Mouse (Mus musculus): ENCODE results near the gene Luc7l3. TPM values are rescaled to one million over a fixed set of nuclear protein-coding genes. Genes with fewer than 3 reads are reported as not detected.

Luc7l3 gene
- polyA plus RNA-seq, 2 experiments = 33.7 to 39.1 TPM

DNA sequence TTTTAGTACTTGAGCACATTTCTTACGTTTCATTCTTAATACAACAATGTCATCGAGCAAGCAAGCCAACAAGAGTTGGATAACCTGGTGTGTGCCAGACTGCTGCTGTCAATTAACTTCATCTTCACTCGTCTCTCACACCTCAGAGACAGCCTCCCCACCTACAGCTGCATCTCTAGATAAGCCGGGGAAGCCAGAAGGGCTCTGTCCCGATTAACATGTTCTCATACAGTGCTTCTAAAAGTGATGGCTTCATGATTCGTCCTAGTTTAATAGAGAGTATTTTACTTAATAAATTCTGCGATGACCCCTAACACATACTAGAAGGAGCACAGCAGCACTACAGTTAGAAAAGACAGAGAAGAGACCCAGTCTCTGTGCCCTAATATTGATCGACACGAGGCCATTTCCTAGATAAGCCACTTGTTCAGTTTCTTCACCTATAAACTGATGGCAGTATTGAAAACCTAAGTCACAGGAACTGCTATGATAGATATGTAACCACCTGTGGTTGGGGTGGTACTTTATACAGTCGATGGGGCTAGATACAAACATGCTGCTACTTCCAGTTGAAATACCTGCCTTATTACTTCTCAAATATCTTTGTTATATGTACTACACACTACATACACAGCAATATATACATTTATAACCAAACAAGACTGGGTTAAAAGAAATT, 31.6 kb downstream of the Luc7l3 start:
- Histone ChIP-seq H3K4me3 (ENCODE audit: insufficient read depth in 1 of 2, low read depth in 2 of 2, low read length in 2 of 2) (peak overlapping the region in 1 of 2 experiments; percentile 25; a peak in 1 of 4 replicates), H3K9ac (replicated peaks) (peak overlapping the region; percentile 25; the same call in 1 of the 2 replicates), H3K27ac (peak overlapping the region; percentile 93), H3K36me3 (replicated peaks; ENCODE audit: control insufficient read depth, insufficient read depth, low read depth) (peaks cover 83% of the 10 kb centered on the region), H3K4me2 (ENCODE audit: low read depth) (peak overlapping the region; percentile 60), H3K9me3 (ENCODE audit: control insufficient read depth, low read length) (no peaks in the 10 kb centered on the region), H3K4me1 (replicated peaks; ENCODE audit: control insufficient read depth in 2 of 2, insufficient read depth in 2 of 2, low read length in 1 of 2) (peaks cover 15 to 18% of the 10 kb centered on the region in 2 experiments), H3K27me3 (ENCODE audit: control insufficient read depth, insufficient read depth, low read length) (no peaks in the 10 kb centered on the region)
- DNase-seq (ENCODE audit: low read depth in 3 of 3, low spot score in 3 of 3) (peak; percentile 72 to 80 (median 79)), ATAC-seq (ENCODE audit: insufficient read depth) (peak; percentile 98)
- WGBS (ENCODE audit: insufficient replicate concordance) = 44% methylated on average over 10 of the region's 10 CpGs
- peak; percentile 79 for TF ChIP-seq EP300 (IDR thresholded peaks at IDR 0.05; ENCODE audit: low read depth)
- TF ChIP-seq CTCF (IDR thresholded peaks at IDR 0.05; ENCODE audit: low read depth) = no peak

DNA sequence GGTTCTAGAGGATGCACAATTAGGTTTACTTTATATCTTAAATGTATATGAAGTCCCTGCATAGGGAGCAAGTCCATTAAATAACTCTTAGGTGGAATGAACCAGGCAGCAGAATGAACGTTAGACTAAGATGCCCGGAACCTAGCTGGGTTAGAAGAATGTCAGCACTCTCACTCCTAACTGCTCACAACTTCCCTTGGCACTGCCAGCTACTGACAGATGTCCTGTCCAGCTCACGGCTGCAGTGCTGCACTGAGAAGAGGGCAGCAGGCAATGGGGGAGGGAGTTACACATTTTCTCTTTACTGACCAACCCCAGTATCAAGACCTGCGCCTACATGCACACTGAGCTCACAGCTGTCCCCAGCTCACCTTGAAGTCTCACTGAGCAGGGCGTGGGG, 34.7 kb downstream of the Luc7l3 start:
- no peak overlapping the region for H3K27ac ChIP-seq
- H3K27me3 ChIP-seq (ENCODE audit: control insufficient read depth, insufficient read depth, low read length) = no peaks in the 10 kb centered on the region
- H3K9ac ChIP-seq (replicated peaks) = no peak overlapping the region
- no peak overlapping the region for H3K4me2 ChIP-seq (ENCODE audit: low read depth)
- 87% methylated on average over 5 of the region's 5 CpGs for WGBS (ENCODE audit: insufficient replicate concordance)
- TF ChIP-seq CTCF (IDR thresholded peaks at IDR 0.05; ENCODE audit: low read depth) = no peak
- TF ChIP-seq EP300 (IDR thresholded peaks at IDR 0.05; ENCODE audit: low read depth) = no peak
- H3K4me1 ChIP-seq (replicated peaks; ENCODE audit: control insufficient read depth in 2 of 2, insufficient read depth in 2 of 2, low read length in 1 of 2) = peaks cover 15 to 18% of the 10 kb centered on the region in 2 experiments
- no peak overlapping the region for H3K4me3 ChIP-seq (ENCODE audit: insufficient read depth in 1 of 2, low read depth in 2 of 2, low read length in 2 of 2)
- H3K36me3 ChIP-seq (replicated peaks; ENCODE audit: control insufficient read depth, insufficient read depth, low read depth) = peaks cover 72% of the 10 kb centered on the region
- ATAC-seq (ENCODE audit: insufficient read depth) (no peak), DNase-seq (ENCODE audit: low read depth in 3 of 3, low spot score in 3 of 3) (no peak)
- H3K9me3 ChIP-seq (ENCODE audit: control insufficient read depth, low read length) = no peaks in the 10 kb centered on the region

DNA sequence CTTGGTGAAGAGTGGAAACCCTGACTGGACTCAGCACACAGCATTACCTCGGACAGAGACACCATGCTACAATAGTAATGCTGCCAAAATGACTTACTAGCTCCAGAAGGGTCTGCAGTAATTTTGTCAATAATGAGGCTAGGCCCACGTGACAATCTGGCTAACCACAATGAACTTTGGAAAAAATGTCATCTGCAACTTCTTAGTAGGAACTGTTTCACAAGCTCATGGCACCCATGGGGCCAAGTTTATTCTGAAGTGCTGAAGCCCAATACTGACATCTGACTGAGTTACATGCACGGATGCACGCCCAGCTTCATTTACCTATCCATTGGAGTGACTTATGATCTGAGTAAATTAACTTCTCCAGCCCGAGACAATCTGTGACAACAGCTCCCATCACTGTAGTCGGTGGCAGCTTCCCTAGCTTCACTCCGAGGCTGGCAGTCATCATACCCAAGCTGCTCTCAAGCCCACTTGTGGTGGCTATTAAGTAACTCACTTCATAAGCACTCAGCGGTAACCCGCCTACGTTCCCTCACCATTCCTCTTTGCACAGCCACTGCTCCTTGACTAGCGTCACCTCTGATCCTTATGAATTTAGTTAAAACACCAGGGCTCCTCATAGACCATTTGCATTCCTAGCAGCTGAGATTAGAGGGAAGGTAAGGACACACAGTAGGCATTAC, 35.8 kb downstream of the Luc7l3 start:
- H3K36me3 ChIP-seq (replicated peaks; ENCODE audit: control insufficient read depth, insufficient read depth, low read depth) = peaks cover 65% of the 10 kb centered on the region
- WGBS (ENCODE audit: insufficient replicate concordance) = 85% methylated on average over 11 of the region's 11 CpGs
- no peak for TF ChIP-seq EP300 (IDR thresholded peaks at IDR 0.05; ENCODE audit: low read depth)
- no peak for TF ChIP-seq CTCF (IDR thresholded peaks at IDR 0.05; ENCODE audit: low read depth)

DNA sequence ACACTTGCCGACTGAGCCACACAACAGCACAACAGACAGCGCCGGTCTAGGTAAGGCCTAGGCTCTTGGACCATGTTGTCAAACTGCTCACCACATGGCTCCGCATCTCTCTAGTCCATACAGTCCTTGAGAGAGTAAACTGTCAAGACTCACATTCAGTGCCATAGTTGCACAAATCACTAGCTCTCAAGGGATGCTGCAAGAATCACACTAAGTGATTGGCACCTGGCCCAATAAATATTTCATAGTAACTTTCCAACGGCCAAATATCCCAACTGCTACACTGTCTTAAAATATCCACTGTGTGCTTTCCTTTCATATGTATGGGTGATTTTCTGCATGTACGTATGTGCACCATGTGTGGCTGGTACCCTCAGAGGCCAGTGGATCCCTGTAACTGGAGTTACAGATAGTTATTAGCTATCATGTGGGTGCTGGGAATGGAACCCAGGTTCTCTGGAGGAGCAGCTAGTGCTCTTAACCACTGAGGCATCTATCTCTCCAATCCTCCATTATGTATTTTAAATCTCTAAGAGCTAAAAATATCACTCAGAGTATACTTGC, 38.2 kb downstream of the Luc7l3 start:
- 89% methylated on average over 6 of the region's 6 CpGs for WGBS (ENCODE audit: insufficient replicate concordance)
- H3K27ac ChIP-seq = no peak overlapping the region
- TF ChIP-seq CTCF (IDR thresholded peaks at IDR 0.05; ENCODE audit: low read depth) (no peak), EP300 (IDR thresholded peaks at IDR 0.05; ENCODE audit: low read depth) (no peak)
- no peak overlapping the region for H3K4me2 ChIP-seq (ENCODE audit: low read depth)
- H3K27me3 ChIP-seq (ENCODE audit: control insufficient read depth, insufficient read depth, low read length) = no peaks in the 10 kb centered on the region
- no peak for DNase-seq (ENCODE audit: low read depth in 3 of 3, low spot score in 3 of 3)
- H3K9me3 ChIP-seq (ENCODE audit: control insufficient read depth, low read length) = no peaks in the 10 kb centered on the region
- H3K36me3 ChIP-seq (replicated peaks; ENCODE audit: control insufficient read depth, insufficient read depth, low read depth) = peaks cover 47% of the 10 kb centered on the region
- H3K4me1 ChIP-seq (replicated peaks; ENCODE audit: control insufficient read depth in 2 of 2, insufficient read depth in 2 of 2, low read length in 1 of 2) = peaks cover 5 to 7% of the 10 kb centered on the region in 2 experiments
- no peak overlapping the region for H3K4me3 ChIP-seq (ENCODE audit: insufficient read depth in 1 of 2, low read depth in 2 of 2, low read length in 2 of 2)
- no peak for ATAC-seq (ENCODE audit: insufficient read depth)
- no peak overlapping the region for H3K9ac ChIP-seq (replicated peaks)

More for the DNA sequence above, 35.8 kb downstream of the Luc7l3 start:
- Histone ChIP-seq H3K4me3 (ENCODE audit: insufficient read depth in 1 of 2, low read depth in 2 of 2, low read length in 2 of 2) (no peak overlapping the region), H3K4me1 (replicated peaks; ENCODE audit: control insufficient read depth in 2 of 2, insufficient read depth in 2 of 2, low read length in 1 of 2) (peaks cover 21 to 22% of the 10 kb centered on the region in 2 experiments), H3K4me2 (ENCODE audit: low read depth) (no peak overlapping the region), H3K9me3 (ENCODE audit: control insufficient read depth, low read length) (no peaks in the 10 kb centered on the region), H3K27me3 (ENCODE audit: control insufficient read depth, insufficient read depth, low read length) (no peaks in the 10 kb centered on the region), H3K27ac (no peak overlapping the region), H3K9ac (replicated peaks) (no peak overlapping the region)
- DNase-seq (ENCODE audit: low read depth in 3 of 3, low spot score in 3 of 3) (no peak), ATAC-seq (ENCODE audit: insufficient read depth) (no peak)

DNA sequence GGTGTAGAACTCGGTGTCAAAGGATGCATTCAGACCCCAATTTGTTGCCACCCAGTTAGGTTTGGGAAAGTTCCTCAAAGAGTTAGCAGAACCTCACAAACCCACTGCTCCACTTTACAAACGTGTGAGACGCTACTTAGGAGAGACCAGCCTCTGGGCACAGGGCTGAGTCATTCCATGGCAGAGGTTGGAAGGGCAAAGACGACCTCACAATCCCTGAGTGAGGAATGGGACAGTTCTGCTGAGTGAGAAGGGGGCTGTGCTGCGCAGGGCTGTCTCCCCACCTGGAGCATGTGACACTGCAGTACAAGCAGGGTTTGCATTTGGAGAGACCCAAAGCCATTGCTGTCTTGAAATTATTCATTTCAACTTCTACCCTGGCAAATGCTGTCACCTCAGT, 39.5 kb downstream of the Luc7l3 start:
- WGBS (ENCODE audit: insufficient replicate concordance) = 59% methylated on average over 5 of the region's 5 CpGs
- Histone ChIP-seq H3K9ac (replicated peaks) (no peak overlapping the region), H3K4me3 (ENCODE audit: insufficient read depth in 1 of 2, low read depth in 2 of 2, low read length in 2 of 2) (no peak overlapping the region), H3K4me1 (replicated peaks; ENCODE audit: control insufficient read depth in 2 of 2, insufficient read depth in 2 of 2, low read length in 1 of 2) (peaks cover 5 to 10% of the 10 kb centered on the region in 2 experiments), H3K9me3 (ENCODE audit: control insufficient read depth, low read length) (no peaks in the 10 kb centered on the region), H3K27ac (no peak overlapping the region), H3K4me2 (ENCODE audit: low read depth) (no peak overlapping the region), H3K27me3 (ENCODE audit: control insufficient read depth, insufficient read depth, low read length) (no peaks in the 10 kb centered on the region), H3K36me3 (replicated peaks; ENCODE audit: control insufficient read depth, insufficient read depth, low read depth) (peaks cover 35% of the 10 kb centered on the region)
- DNase-seq (ENCODE audit: low read depth in 3 of 3, low spot score in 3 of 3) = no peak
- TF ChIP-seq CTCF (IDR thresholded peaks at IDR 0.05; ENCODE audit: low read depth) = no peak
- TF ChIP-seq EP300 (IDR thresholded peaks at IDR 0.05; ENCODE audit: low read depth) = no peak
- ATAC-seq (ENCODE audit: insufficient read depth) = no peak

Data from liver, embryonic 14.5 days (tissue).